In genomic region chr4:149734246-149734645, GRCm38 (mm10) we compare ENCODE assay signal across 12 mouse cellular contexts. TPM values are rescaled to one million over a fixed set of nuclear protein-coding genes. Genes with fewer than 3 reads are reported as not detected.
DNase-seq lines count a peak whose midpoint lies in the region; ATAC-seq and TF ChIP-seq lines count a peak whose summit lies in the region.
"Had no signal": no experiment of that assay in that cellular context is flagged by ENCODE, and none has a peak within 500 bp of the region (broad histone marks: within the 10 kb centered on the region; RNA-seq: fewer than 3 reads in every experiment).

No protein-coding gene starts in this region.

- ATAC-seq in midbrain, embryonic 11.5 days (ENCODE audit: low FRiP score): no peak
- no peak for ATAC-seq in hindbrain, postnatal 0 days
- ATAC-seq in granulocyte monocyte progenitor cell, adult 5-6 weeks (replicated peaks; ENCODE audit: poor library complexity, severe bottlenecking): no peak
- ATAC-seq: inflammation-experienced regulatory T-cells, adult 6 months had no signal

- H3K9ac ChIP-seq in midbrain, embryonic 11.5 days (ENCODE audit: low read length): no peak overlapping the region
- no peak overlapping the region for H3K9ac ChIP-seq in hindbrain, postnatal 0 days (replicated peaks; ENCODE audit: low read length)

- H3K27me3 ChIP-seq in midbrain, embryonic 10.5 days (ENCODE audit: low read depth, poor library complexity, severe bottlenecking): peaks cover 6% of the 10 kb centered on the region; the same call in 1 of the 2 replicates
- H3K27me3 ChIP-seq in midbrain, embryonic 11.5 days (ENCODE audit: control insufficient read depth, insufficient read depth, low read length): no peaks in the 10 kb centered on the region; the same call in 1 of the 2 replicates
- H3K27me3 ChIP-seq in hindbrain, postnatal 0 days (ENCODE audit: insufficient read depth, low read length): no peaks in the 10 kb centered on the region

- H3K4me3 ChIP-seq in gastrocnemius, adult 2 months: no peak overlapping the region
- no peak overlapping the region for H3K4me3 ChIP-seq in midbrain, embryonic 10.5 days
- no peak overlapping the region for H3K4me3 ChIP-seq in midbrain, embryonic 11.5 days (ENCODE audit: low read depth, low read length)
- H3K4me3 ChIP-seq in hindbrain, postnatal 0 days (ENCODE audit: low read length): no peak overlapping the region

- peak; percentile 9 for DNase-seq in gastrocnemius, adult 2 months
- no peak for DNase-seq in gastrocnemius, postnatal 10 days
- no peak for DNase-seq in midbrain, embryonic 10.5 days (ENCODE audit: low spot score)
- no peak for DNase-seq in midbrain, embryonic 11.5 days (ENCODE audit: low spot score, missing footprints)
- no peak for DNase-seq in hindbrain, postnatal 0 days (ENCODE audit: low spot score)
- DNase-seq in thymus, postnatal 25 days: no peak
- no peak for DNase-seq in ovary, postnatal 14 days (ENCODE audit: low spot score)
- DNase-seq: adrenal gland, postnatal 25 days; embryo, embryonic 11 days; lung, adult 18-20 months had no signal

- TF ChIP-seq CTCF in gastrocnemius, adult 2 months (IDR thresholded peaks at IDR 0.05): no peak
- no peak for TF ChIP-seq CTCF in hindbrain, postnatal 0 days (IDR thresholded peaks at IDR 0.05; ENCODE audit: low read depth)

- 88% methylated on average over 6 of the region's 6 CpGs for WGBS in midbrain, embryonic 10.5 days
- 90% methylated on average over 6 of the region's 6 CpGs for WGBS in midbrain, embryonic 11.5 days
- 70% methylated on average over 6 of the region's 6 CpGs for WGBS in hindbrain, postnatal 0 days

- H3K4me1 ChIP-seq in midbrain, embryonic 10.5 days: peaks cover 71% of the 10 kb centered on the region
- peaks cover 29% of the 10 kb centered on the region for H3K4me1 ChIP-seq in midbrain, embryonic 11.5 days (ENCODE audit: control insufficient read depth, insufficient read depth, low read length)
- peaks cover 38% of the 10 kb centered on the region for H3K4me1 ChIP-seq in hindbrain, postnatal 0 days (ENCODE audit: insufficient read depth, low read length)

- peak overlapping the region; percentile 64 for H3K27ac ChIP-seq in gastrocnemius, adult 2 months
- H3K27ac ChIP-seq in midbrain, embryonic 10.5 days (replicated peaks): peak overlapping the region; percentile 50; the same call in 1 of the 2 replicates
- no peak overlapping the region for H3K27ac ChIP-seq in midbrain, embryonic 11.5 days (ENCODE audit: low read depth, low read length)
- peak overlapping the region; percentile 56; the same call in 1 of the 2 replicates for H3K27ac ChIP-seq in hindbrain, postnatal 0 days

- H3K4me2 ChIP-seq in midbrain, embryonic 11.5 days: no peak overlapping the region; the same call in 1 of the 2 replicates
- peak overlapping the region; percentile 24; the same call in 1 of the 2 replicates for H3K4me2 ChIP-seq in hindbrain, postnatal 0 days (ENCODE audit: low read depth, low read length)

- peaks cover 51% of the 10 kb centered on the region for H3K36me3 ChIP-seq in midbrain, embryonic 10.5 days
- H3K36me3 ChIP-seq in midbrain, embryonic 11.5 days (ENCODE audit: control insufficient read depth, insufficient read depth, low read length): peaks cover 15% of the 10 kb centered on the region
- H3K36me3 ChIP-seq in hindbrain, postnatal 0 days (ENCODE audit: insufficient read depth, low read length): peaks cover 16% of the 10 kb centered on the region

- no peaks in the 10 kb centered on the region for H3K9me3 ChIP-seq in midbrain, embryonic 10.5 days (replicated peaks)
- H3K9me3 ChIP-seq in midbrain, embryonic 11.5 days (ENCODE audit: control insufficient read depth, low read length): no peaks in the 10 kb centered on the region
- H3K9me3 ChIP-seq in hindbrain, postnatal 0 days (ENCODE audit: low read length): no peaks in the 10 kb centered on the region

- intact Hi-C loops in gastrocnemius, adult 2 months (cut with DNase I): no loop called here

RNA-seq across cellular contexts. Expression of gene Tmem201, which starts 3.6 kb away (rescaled TPM):
- 10 to 100 TPM; 37.2 to 51.0 TPM for total RNA-seq in gastrocnemius, adult 2 months (2021)
- 10 to 100 TPM; 49.7 to 52.2 TPM for total RNA-seq in gastrocnemius, postnatal 10 days (2021)
- polyA plus RNA-seq in midbrain, embryonic 10.5 days (2016; fragmentation: Nextera tagmentation; extraction: Ambion mirVana): 38.7 and 44.3 TPM in 2 replicates
- 15.8 and 18.4 TPM in 2 replicates for polyA plus RNA-seq in midbrain, embryonic 11.5 days (2014; fragmentation: Nextera tagmentation; extraction: Ambion mirVana)
- 69.8 and 80.2 TPM in 2 replicates for total RNA-seq in hindbrain, postnatal 0 days (2014; rRNA removed)
- 41.2 and 44.7 TPM in 2 replicates for polyA plus RNA-seq in hindbrain, postnatal 0 days (2015; fragmentation: Nextera tagmentation; extraction: Ambion mirVana)
- 14.0 and 17.6 TPM in 2 replicates for total RNA-seq in granulocyte monocyte progenitor cell, adult 5-6 weeks (2014; fragmentation: Nextera tagmentation)
- 7.1 and 7.5 TPM in 2 replicates for total RNA-seq in granulocyte monocyte progenitor cell, adult 5-6 weeks (2017)

RNA-seq across cellular contexts. Expression of gene Pik3cd, which starts 31.9 kb away (rescaled TPM):
- 1 to 10 TPM; 8.9 to 9.1 TPM for total RNA-seq in gastrocnemius, adult 2 months (2021)
- total RNA-seq in gastrocnemius, postnatal 10 days (2021): 10 to 100 TPM in 1 of 2 experiments, 1 to 10 TPM in 1; 9.8 to 16.1 TPM
- 7.9 and 11.2 TPM in 2 replicates for polyA plus RNA-seq in midbrain, embryonic 10.5 days (2016; fragmentation: Nextera tagmentation; extraction: Ambion mirVana)
- polyA plus RNA-seq in midbrain, embryonic 11.5 days (2014; fragmentation: Nextera tagmentation; extraction: Ambion mirVana): 7.8 and 8.7 TPM in 2 replicates
- total RNA-seq in hindbrain, postnatal 0 days (2014; rRNA removed): 17.4 and 20.8 TPM in 2 replicates
- 9.2 and 10.1 TPM in 2 replicates for polyA plus RNA-seq in hindbrain, postnatal 0 days (2015; fragmentation: Nextera tagmentation; extraction: Ambion mirVana)
- 72.9 and 80.4 TPM in 2 replicates for total RNA-seq in granulocyte monocyte progenitor cell, adult 5-6 weeks (2014; fragmentation: Nextera tagmentation)
- 64.5 and 81.6 TPM in 2 replicates for total RNA-seq in granulocyte monocyte progenitor cell, adult 5-6 weeks (2017)

RNA-seq across cellular contexts. Expression of gene Slc25a33, which starts 39.8 kb away (rescaled TPM):
- total RNA-seq in gastrocnemius, adult 2 months (2021): 10 to 100 TPM; 11.3 to 11.7 TPM
- total RNA-seq in gastrocnemius, postnatal 10 days (2021): 1 to 10 TPM; 7.2 to 9.5 TPM
- polyA plus RNA-seq in midbrain, embryonic 10.5 days (2016; fragmentation: Nextera tagmentation; extraction: Ambion mirVana): 16.3 and 18.0 TPM in 2 replicates
- 18.6 and 21.4 TPM in 2 replicates for polyA plus RNA-seq in midbrain, embryonic 11.5 days (2014; fragmentation: Nextera tagmentation; extraction: Ambion mirVana)
- total RNA-seq in hindbrain, postnatal 0 days (2014; rRNA removed): 20.4 and 21.6 TPM in 2 replicates
- 38.2 and 39.6 TPM in 2 replicates for polyA plus RNA-seq in hindbrain, postnatal 0 days (2015; fragmentation: Nextera tagmentation; extraction: Ambion mirVana)
- 1.6 and 5.8 TPM in 2 replicates for total RNA-seq in granulocyte monocyte progenitor cell, adult 5-6 weeks (2014; fragmentation: Nextera tagmentation)
- 3.9 and 5.2 TPM in 2 replicates for total RNA-seq in granulocyte monocyte progenitor cell, adult 5-6 weeks (2017)
